Mouse (Mus musculus): Measurements from ENCODE around the gene Glcci1.

DNA sequence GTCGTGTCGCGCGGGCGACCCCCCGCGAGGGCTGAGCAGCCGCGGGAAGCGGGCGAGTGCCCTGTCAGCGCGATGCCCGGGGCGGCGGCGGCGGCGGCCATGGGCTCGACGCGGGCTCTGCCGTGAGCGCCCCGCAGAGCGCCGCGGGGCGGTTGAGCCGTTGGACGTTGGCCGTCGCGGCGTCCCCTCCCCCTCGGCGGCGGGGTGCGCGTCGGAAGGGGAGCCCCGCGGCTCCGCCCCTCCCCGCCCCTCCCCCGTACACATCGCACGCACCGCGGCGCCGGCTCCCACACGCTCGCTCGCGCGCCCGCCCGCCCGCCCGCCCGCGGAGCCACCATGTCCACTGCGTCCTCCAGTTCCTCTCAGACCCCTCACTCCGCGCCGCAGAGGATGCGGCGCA is at the start of gene Glcci1:
- TF ChIP-seq CTCF (IDR thresholded peaks at IDR 0.05) (no peak), EP300 (IDR thresholded peaks at IDR 0.05) (no peak)
